Mouse (Mus musculus) neural tube, embryonic 12.5 days (tissue): Measurements from ENCODE around the gene Pfas. TPM values are rescaled to one million over a fixed set of nuclear protein-coding genes. Genes with fewer than 3 reads are reported as not detected.
"Not testable (repeated sequence)": the region's sequence is repeated elsewhere in the genome, so short reads cannot be mapped to it uniquely, and the experiment has no call there.

Experiments used
- ATAC-seq: fragments of 200-750 bp; cut with Nextera tagmentation; 2 replicates; pipeline ENCODE4 v1.8.0; 2017; ENCODE audit warnings: low read depth, mild to moderate bottlenecking, moderate TSS enrichment, moderate library complexity; ENCODE audit not compliant: low FRiP score
- H3K27ac ChIP-seq: fragments of 300-500 bp; sonication (generic); 2 replicates; pipeline ENCODE4 v1.5.1; 2016
- H3K27me3 ChIP-seq: fragments of 300-500 bp; sonication (generic); replicated peaks from 2 replicates; pipeline ENCODE4 v1.6.1; 2016; ENCODE audit warnings: mild to moderate bottlenecking
- H3K36me3 ChIP-seq: fragments of 300-500 bp; sonication (generic); 2 replicates; pipeline ENCODE4 v1.6.1; 2016; ENCODE audit warnings: mild to moderate bottlenecking
- H3K4me1 ChIP-seq: fragments of 300-500 bp; sonication (generic); 2 replicates; pipeline ENCODE4 v1.6.1; 2016
- H3K4me2 ChIP-seq: fragments of 300-500 bp; sonication (generic); replicated peaks from 2 replicates; pipeline ENCODE4 v1.6.1; 2016; ENCODE audit warnings: mild to moderate bottlenecking
- H3K4me3 ChIP-seq: fragments of 300-500 bp; sonication (generic); 2 replicates; pipeline ENCODE4 v1.5.1; 2016
- H3K9ac ChIP-seq: fragments of 300-500 bp; sonication (generic); 2 replicates; pipeline ENCODE4 v1.6.1; 2016; ENCODE audit warnings: mild to moderate bottlenecking
- H3K9me3 ChIP-seq: fragments of 300-500 bp; sonication (generic); 2 replicates; pipeline ENCODE4 v1.6.1; 2016; ENCODE audit warnings: mild to moderate bottlenecking
- WGBS: fragments of 180-500 bp; shearing (Covaris S2); methylation state at CpG from one replicate; pipeline ENCODE4 v1.1.7; 2016; 5-methylcytosine and 5-hydroxymethylcytosine counted together
- polyA plus RNA-seq: library from polyadenylated mRNA; unstranded; fragments of >200 nt; fragmentation: Nextera tagmentation; extraction: Ambion mirVana; gene quantifications from 2 replicates; pipeline ENCODE4 v1.2.1, GENCODE M21; 2016

Pfas gene
- polyA plus RNA-seq, 1 experiment from 2014 or later, result 26.3 TPM

GRCm38 (mm10) chr11:68980919-68981318, 27.3 kb downstream of the Pfas start:
- Histone ChIP-seq H3K9me3 (no peaks in the 10 kb centered on the region), H3K4me1 (no peaks in the 10 kb centered on the region), H3K27me3 (no peaks in the 10 kb centered on the region), H3K4me2 (no peak overlapping the region), H3K9ac (no peak overlapping the region), H3K4me3 (no peak overlapping the region), H3K27ac (no peak overlapping the region), H3K36me3 (no peaks in the 10 kb centered on the region)
- no peak for ATAC-seq
- 66% methylated on average over 3 of the region's 3 CpGs for WGBS

GRCm38 (mm10) chr11:68979320-68979733, 28.9 kb downstream of the Pfas start:
- Histone ChIP-seq H3K27ac (no peak overlapping the region), H3K4me3 (no peak overlapping the region), H3K9ac (no peak overlapping the region), H3K4me2 (no peak overlapping the region), H3K36me3 (no peaks in the 10 kb centered on the region), H3K9me3 (no peaks in the 10 kb centered on the region), H3K27me3 (no peaks in the 10 kb centered on the region; the same call in 1 of the 2 replicates), H3K4me1 (no peaks in the 10 kb centered on the region)
- 63% methylated on average over 5 of the region's 5 CpGs for WGBS
- no peak for ATAC-seq

GRCm38 (mm10) chr11:68975601-68976000, 32.7 kb downstream of the Pfas start:
- no peak overlapping the region for H3K4me2 ChIP-seq
- no peaks in the 10 kb centered on the region for H3K36me3 ChIP-seq
- no peaks in the 10 kb centered on the region for H3K9me3 ChIP-seq
- no peak for ATAC-seq
- 95% methylated on average over 1 of the region's 1 CpGs for WGBS
- no peak overlapping the region for H3K27ac ChIP-seq
- no peak overlapping the region for H3K4me3 ChIP-seq
- no peak overlapping the region for H3K9ac ChIP-seq
- peaks cover 10% of the 10 kb centered on the region for H3K4me1 ChIP-seq
- H3K27me3 ChIP-seq, result no peaks in the 10 kb centered on the region; the same call in 1 of the 2 replicates

- H3K9ac ChIP-seq, result 0 out of 2 replicates have a peak within 1 kb of the TSS, but pooled peaks have one; percentile 6
- no peak for ATAC-seq
- WGBS, result 86% methylated on average over 7 of the region's 7 CpGs
These were observed 33.2 kb downstream of the Pfas start, which contains the start of gene Rangrf for GRCm38 (mm10) chr11:68975085-68975484. Gene Rangrf (minus strand): TSS chr11:68975185.

GRCm38 (mm10) chr11:68974059-68974450, 34.2 kb downstream of the Pfas start:
- Histone ChIP-seq H3K9me3 (no peaks in the 10 kb centered on the region), H3K9ac (0 out of 2 replicates have a peak overlapping the region, but pooled peaks have one; percentile 6), H3K4me1 (peaks cover 10% of the 10 kb centered on the region), H3K27me3 (no peaks in the 10 kb centered on the region; the same call in 1 of the 2 replicates), H3K36me3 (no peaks in the 10 kb centered on the region), H3K27ac (no peak overlapping the region), H3K4me2 (peak overlapping the region; percentile 63), H3K4me3 (peak overlapping the region; percentile 41)
- ATAC-seq, result no peak
- 39% methylated on average over 6 of the region's 6 CpGs for WGBS

More at GRCm38 (mm10) chr11:68975085-68975484, 33.2 kb downstream of the Pfas start, which contains the start of gene Rangrf:
- H3K9me3 ChIP-seq, result no peaks in the 10 kb centered on the region
- peaks cover 10% of the 10 kb centered on the region for H3K4me1 ChIP-seq
- no peaks in the 10 kb centered on the region; the same call in 1 of the 2 replicates for H3K27me3 ChIP-seq
- no peak within 1 kb of the TSS for H3K27ac ChIP-seq
- peak within 1 kb of the TSS; percentile 41 for H3K4me3 ChIP-seq
- peak within 1 kb of the TSS; percentile 63 for H3K4me2 ChIP-seq
- no peaks in the 10 kb centered on the region for H3K36me3 ChIP-seq

- Histone ChIP-seq H3K4me1 (peaks cover 10% of the 10 kb centered on the region), H3K4me3 (peak overlapping the region; percentile 41), H3K9ac (peak overlapping the region; percentile 47; the same call in 1 of the 2 replicates), H3K4me2 (peak overlapping the region; percentile 63)
- H3K27ac ChIP-seq, H3K27me3 ChIP-seq, H3K9me3 ChIP-seq, H3K36me3 ChIP-seq: not testable (repeated sequence)
- under 1% methylated on average over 38 of the region's 38 CpGs for WGBS
- peak; percentile 91 for ATAC-seq
These were observed 34.8 kb downstream of the Pfas start for GRCm38 (mm10) chr11:68973250-68974058.

- Histone ChIP-seq H3K36me3 (no peaks in the 10 kb centered on the region), H3K4me3 (no peak overlapping the region), H3K4me2 (no peak overlapping the region), H3K27ac (no peak overlapping the region), H3K9ac (no peak overlapping the region), H3K27me3 (no peaks in the 10 kb centered on the region; the same call in 1 of the 2 replicates), H3K4me1 (peaks cover 22% of the 10 kb centered on the region), H3K9me3 (no peaks in the 10 kb centered on the region)
- ATAC-seq, result no peak
- WGBS, result 80% methylated on average over 4 of the region's 4 CpGs
These were observed 38.0 kb downstream of the Pfas start for GRCm38 (mm10) chr11:68970232-68970631.

- no peaks in the 10 kb centered on the region for H3K27me3 ChIP-seq
- H3K27ac ChIP-seq, result no peak overlapping the region
- no peak overlapping the region for H3K4me3 ChIP-seq
- peak overlapping the region; percentile 89; the same call in 1 of the 2 replicates for H3K4me2 ChIP-seq
- 88% methylated on average over 11 of the region's 11 CpGs for WGBS
- H3K9ac ChIP-seq, result no peak overlapping the region
- H3K36me3 ChIP-seq, result no peaks in the 10 kb centered on the region
- no peak for ATAC-seq
- no peaks in the 10 kb centered on the region for H3K9me3 ChIP-seq
- H3K4me1 ChIP-seq, result peaks cover 17% of the 10 kb centered on the region
These were observed 39.5 kb downstream of the Pfas start for GRCm38 (mm10) chr11:68968752-68969151.

GRCm38 (mm10) chr11:68967337-68968282, 40.6 kb downstream of the Pfas start, which contains the start of gene Slc25a35:
Gene Slc25a35 (plus strand): TSS chr11:68968131.
- Histone ChIP-seq H3K27ac (no peak within 1 kb of the TSS), H3K4me2 (peak within 1 kb of the TSS; percentile 89), H3K36me3 (no peaks in the 10 kb centered on the region), H3K4me3 (peak within 1 kb of the TSS; percentile 64), H3K27me3 (no peaks in the 10 kb centered on the region), H3K9me3 (no peaks in the 10 kb centered on the region), H3K4me1 (peaks cover 12% of the 10 kb centered on the region), H3K9ac (peak within 1 kb of the TSS; percentile 61)
- ATAC-seq, result peak; percentile 97
- under 1% methylated on average over 50 of the region's 50 CpGs for WGBS

- H3K9ac ChIP-seq, result no peak overlapping the region
- no peak overlapping the region for H3K27ac ChIP-seq
- 50% methylated on average over 1 of the region's 1 CpGs for WGBS
- H3K4me3 ChIP-seq, result no peak overlapping the region
- H3K9me3 ChIP-seq, result no peaks in the 10 kb centered on the region
- ATAC-seq, result no peak
- H3K36me3 ChIP-seq, result no peaks in the 10 kb centered on the region
- peaks cover 12% of the 10 kb centered on the region for H3K4me1 ChIP-seq
- peak overlapping the region; percentile 89; the same call in 1 of the 2 replicates for H3K4me2 ChIP-seq
- H3K27me3 ChIP-seq, result no peaks in the 10 kb centered on the region
These were observed 41.7 kb downstream of the Pfas start for GRCm38 (mm10) chr11:68966554-68966953.

GRCm38 (mm10) chr11:68965845-68966244, 42.4 kb downstream of the Pfas start:
- no peak overlapping the region for H3K27ac ChIP-seq
- no peak overlapping the region for H3K4me2 ChIP-seq
- 32% methylated on average over 3 of the region's 3 CpGs for WGBS
- H3K9me3 ChIP-seq, result no peaks in the 10 kb centered on the region
- ATAC-seq, result no peak
- H3K4me1 ChIP-seq, result peaks cover 12% of the 10 kb centered on the region
- H3K4me3 ChIP-seq, result no peak overlapping the region
- H3K9ac ChIP-seq, result no peak overlapping the region
- no peaks in the 10 kb centered on the region for H3K27me3 ChIP-seq
- no peaks in the 10 kb centered on the region for H3K36me3 ChIP-seq

GRCm38 (mm10) chr11:68965050-68965449, 43.2 kb downstream of the Pfas start:
- Histone ChIP-seq H3K9ac (no peak overlapping the region), H3K27ac (no peak overlapping the region), H3K27me3 (no peaks in the 10 kb centered on the region), H3K4me1 (peaks cover 12% of the 10 kb centered on the region), H3K9me3 (no peaks in the 10 kb centered on the region), H3K36me3 (no peaks in the 10 kb centered on the region), H3K4me2 (no peak overlapping the region), H3K4me3 (no peak overlapping the region)
- ATAC-seq, result no peak
